Mouse (Mus musculus) embryonic facial prominence, embryonic 11.5 days (tissue): ENCODE data around the gene Mad2l1bp. TPM values are rescaled to one million over a fixed set of nuclear protein-coding genes. Genes with fewer than 3 reads are reported as not detected.

ENCODE experiments used
- ATAC-seq: fragments of 200-750 bp; cut with Nextera tagmentation; replicated peaks from 2 replicates; pipeline ENCODE4 v1.8.0; 2017; ENCODE audit warnings: low read depth; ENCODE audit not compliant: insufficient number of reproducible peaks, low FRiP score, low TSS enrichment
- DNase-seq: peaks from one replicate; pipeline ENCODE4 v3.0.0-alpha.2; 2015; ENCODE audit warnings: low spot score
- H3K27ac ChIP-seq: fragments of 300-500 bp; sonication (generic); replicated peaks from 2 replicates; pipeline ENCODE4 v1.5.1; 2014; ENCODE audit warnings: mild to moderate bottlenecking, low read depth, low read length, control low read depth
- H3K27me3 ChIP-seq: fragments of 300-500 bp; sonication (generic); 2 replicates; pipeline ENCODE4 v1.6.1; 2014; ENCODE audit warnings: mild to moderate bottlenecking, low read length, moderate library complexity, mixed read lengths; ENCODE audit not compliant: control insufficient read depth, insufficient read depth
- H3K36me3 ChIP-seq: fragments of 300-500 bp; sonication (generic); replicated peaks from 2 replicates; pipeline ENCODE4 v1.6.1; 2014; ENCODE audit warnings: low read depth, mild to moderate bottlenecking, low read length, moderate library complexity, mixed read lengths; ENCODE audit not compliant: control insufficient read depth, insufficient read depth
- H3K4me1 ChIP-seq: fragments of 300-500 bp; sonication (generic); 2 replicates; pipeline ENCODE4 v1.6.1; 2014; ENCODE audit warnings: low read length, mixed read lengths; ENCODE audit not compliant: control insufficient read depth, insufficient read depth
- H3K4me2 ChIP-seq: fragments of 300-500 bp; sonication (generic); 2 replicates; pipeline ENCODE4 v1.6.1; 2014; ENCODE audit warnings: low read depth, mild to moderate bottlenecking, control low read depth, low read length, moderate library complexity
- H3K4me3 ChIP-seq: fragments of 300-500 bp; sonication (generic); 2 replicates; pipeline ENCODE4 v1.5.1; 2014; ENCODE audit warnings: low read depth, low read length, control low read depth
- H3K9ac ChIP-seq: fragments of 300-500 bp; sonication (generic); replicated peaks from 2 replicates; pipeline ENCODE4 v1.6.1; 2014; ENCODE audit warnings: mild to moderate bottlenecking, control low read depth, low read length
- H3K9me3 ChIP-seq: fragments of 300-500 bp; sonication (generic); replicated peaks from 2 replicates; pipeline ENCODE4 v1.6.1; 2016; ENCODE audit warnings: mild to moderate bottlenecking, low read length, inconsistent platforms, mixed read lengths; ENCODE audit not compliant: control insufficient read depth
- WGBS: fragments of 180-500 bp; shearing (Covaris S2); extraction: QIAGEN DNeasy Blood & Tissue Kit; methylation state at CpG from one replicate; pipeline ENCODE4 v1.1.7; 2014; 5-methylcytosine and 5-hydroxymethylcytosine counted together
- polyA plus RNA-seq: library from polyadenylated mRNA; unstranded; fragments of >200 nt; fragmentation: Nextera tagmentation; extraction: Ambion mirVana; gene quantifications from 2 replicates; pipeline ENCODE4 v1.2.1, GENCODE M21; 2014

The Mad2l1bp gene
- polyA plus RNA-seq, 1 experiment from 2014 or later, result 37.1 TPM

GRCm38 (mm10) chr17:46162551-46162950 is 9.2 kb upstream of the Mad2l1bp start:
- no peaks in the 10 kb centered on the region for H3K27me3 ChIP-seq
- no peak overlapping the region for H3K4me3 ChIP-seq
- H3K27ac ChIP-seq, result no peak overlapping the region
- H3K36me3 ChIP-seq, result peaks cover 1% of the 10 kb centered on the region
- H3K9ac ChIP-seq, result no peak overlapping the region
- WGBS, result 96% methylated on average over 7 of the region's 7 CpGs
- DNase-seq (no peak), ATAC-seq (no peak)
- H3K4me1 ChIP-seq, result no peaks in the 10 kb centered on the region
- no peak overlapping the region for H3K4me2 ChIP-seq
- no peaks in the 10 kb centered on the region for H3K9me3 ChIP-seq

- peak overlapping the region; percentile 71 for H3K4me3 ChIP-seq
- H3K9ac ChIP-seq, result peak overlapping the region; percentile 75
- DNase-seq (no peak), ATAC-seq (no peak)
- H3K36me3 ChIP-seq, result no peaks in the 10 kb centered on the region; the same call in none of the 2 replicates
- WGBS, result 49% methylated on average over 9 of the region's 9 CpGs
- no peak overlapping the region for H3K27ac ChIP-seq
- H3K4me2 ChIP-seq, result peak overlapping the region; percentile 55
- no peaks in the 10 kb centered on the region for H3K9me3 ChIP-seq
- H3K4me1 ChIP-seq, result no peaks in the 10 kb centered on the region
- no peaks in the 10 kb centered on the region for H3K27me3 ChIP-seq
Observed at GRCm38 (mm10) chr17:46161710-46162109, 8.4 kb upstream of the Mad2l1bp start.

- WGBS, result 0% methylated on average over 19 of the region's 19 CpGs
- H3K36me3 ChIP-seq, result no peaks in the 10 kb centered on the region; the same call in none of the 2 replicates
- no peaks in the 10 kb centered on the region for H3K27me3 ChIP-seq
- H3K27ac ChIP-seq, result peak overlapping the region; percentile 53; the same call in 1 of the 2 replicates
- H3K4me3 ChIP-seq, result peak overlapping the region; percentile 71
- H3K9ac ChIP-seq, result peak overlapping the region; percentile 75
- no peaks in the 10 kb centered on the region for H3K9me3 ChIP-seq
- DNase-seq (peak; percentile 63), ATAC-seq (peak; percentile 19)
- no peaks in the 10 kb centered on the region for H3K4me1 ChIP-seq
- H3K4me2 ChIP-seq, result peak overlapping the region; percentile 55
Observed at GRCm38 (mm10) chr17:46161179-46161578, 7.8 kb upstream of the Mad2l1bp start.

- DNase-seq (peak; percentile 100), ATAC-seq (peak; percentile 92)
- Histone ChIP-seq H3K9me3 (no peaks in the 10 kb centered on the region), H3K36me3 (no peaks in the 10 kb centered on the region; the same call in none of the 2 replicates), H3K27ac (peak within 1 kb of the TSS; percentile 73), H3K4me1 (no peaks in the 10 kb centered on the region), H3K4me2 (peak within 1 kb of the TSS; percentile 81), H3K9ac (peak within 1 kb of the TSS; percentile 75), H3K27me3 (no peaks in the 10 kb centered on the region), H3K4me3 (peak within 1 kb of the TSS; percentile 71)
- 1% methylated on average over 22 of the region's 23 CpGs for WGBS
Observed at GRCm38 (mm10) chr17:46160686-46161085, 7.3 kb upstream of the Mad2l1bp start, which contains the start of gene Gtpbp2. Gene Gtpbp2 (plus strand): TSS chr17:46161032.

- Histone ChIP-seq H3K4me3 (peak overlapping the region; percentile 71), H3K4me1 (no peaks in the 10 kb centered on the region), H3K27ac (peak overlapping the region; percentile 73), H3K4me2 (peak overlapping the region; percentile 81), H3K27me3 (no peaks in the 10 kb centered on the region), H3K9me3 (no peaks in the 10 kb centered on the region), H3K36me3 (no peaks in the 10 kb centered on the region; the same call in none of the 2 replicates), H3K9ac (peak overlapping the region; percentile 35)
- DNase-seq, result peak; percentile 94
- ATAC-seq, result peak; percentile 76
- under 1% methylated on average over 16 of the region's 16 CpGs for WGBS
Observed at GRCm38 (mm10) chr17:46160090-46160662, 6.8 kb upstream of the Mad2l1bp start.

- Histone ChIP-seq H3K36me3 (no peaks in the 10 kb centered on the region; the same call in 1 of the 2 replicates), H3K27me3 (no peaks in the 10 kb centered on the region), H3K4me1 (no peaks in the 10 kb centered on the region), H3K27ac (no peak overlapping the region), H3K4me2 (no peak overlapping the region), H3K9ac (no peak overlapping the region), H3K4me3 (no peak overlapping the region), H3K9me3 (no peaks in the 10 kb centered on the region)
- no peak for ATAC-seq
- WGBS, result 65% methylated on average over 2 of the region's 2 CpGs
- DNase-seq, result no peak
Observed at GRCm38 (mm10) chr17:46159236-46159635, 5.9 kb upstream of the Mad2l1bp start.

GRCm38 (mm10) chr17:46157131-46157530 is 3.8 kb upstream of the Mad2l1bp start:
- no peak overlapping the region for H3K27ac ChIP-seq
- ATAC-seq (no peak), DNase-seq (no peak)
- no peaks in the 10 kb centered on the region for H3K9me3 ChIP-seq
- H3K27me3 ChIP-seq, result no peaks in the 10 kb centered on the region
- no peak overlapping the region for H3K4me2 ChIP-seq
- H3K4me3 ChIP-seq, result no peak overlapping the region
- 83% methylated on average over 8 of the region's 8 CpGs for WGBS
- no peak overlapping the region for H3K9ac ChIP-seq
- H3K4me1 ChIP-seq, result no peaks in the 10 kb centered on the region
- H3K36me3 ChIP-seq, result no peaks in the 10 kb centered on the region

- DNase-seq (no peak), ATAC-seq (no peak)
- no peaks in the 10 kb centered on the region for H3K36me3 ChIP-seq
- H3K27me3 ChIP-seq, result no peaks in the 10 kb centered on the region
- WGBS, result 82% methylated on average over 5 of the region's 5 CpGs
- no peaks in the 10 kb centered on the region for H3K4me1 ChIP-seq
- H3K4me2 ChIP-seq, result no peak overlapping the region
- no peaks in the 10 kb centered on the region for H3K9me3 ChIP-seq
- H3K9ac ChIP-seq, result no peak overlapping the region
- no peak overlapping the region for H3K27ac ChIP-seq
- H3K4me3 ChIP-seq, result no peak overlapping the region
Observed at GRCm38 (mm10) chr17:46156680-46157079, 3.3 kb upstream of the Mad2l1bp start.
